Mouse (Mus musculus) intestine, embryonic 16.5 days (tissue): ENCODE measurements around the gene Serpina3j. TPM values are rescaled to one million over a fixed set of nuclear protein-coding genes. Genes with fewer than 3 reads are reported as not detected.
"Not testable (repeated sequence)": the region's sequence is repeated elsewhere in the genome, so short reads cannot be mapped to it uniquely, and the experiment has no call there.

ENCODE experiments used
- ATAC-seq: fragments of 200-750 bp; cut with Nextera tagmentation; 2 replicates; pipeline ENCODE4 v1.8.0; 2017; ENCODE audit warnings: moderate TSS enrichment, moderate library complexity
- H3K27ac ChIP-seq: fragments of 300-500 bp; sonication (generic); 2 replicates; pipeline ENCODE4 v1.5.1; 2014; ENCODE audit warnings: mild to moderate bottlenecking, low read length
- H3K27me3 ChIP-seq: fragments of 300-500 bp; sonication (generic); replicated peaks from 2 replicates; pipeline ENCODE4 v1.6.1; 2014; ENCODE audit warnings: low read length, control low read depth, mixed read lengths; ENCODE audit not compliant: control insufficient read depth, insufficient read depth
- H3K36me3 ChIP-seq: fragments of 300-500 bp; sonication (generic); 2 replicates; pipeline ENCODE4 v1.6.1; 2014; ENCODE audit warnings: low read length, control low read depth; ENCODE audit not compliant: control insufficient read depth, insufficient read depth
- H3K4me1 ChIP-seq: fragments of 300-500 bp; sonication (generic); 2 replicates; pipeline ENCODE4 v1.6.1; 2014; ENCODE audit warnings: low read length, control low read depth, mixed read lengths; ENCODE audit not compliant: control insufficient read depth, insufficient read depth
- H3K4me2 ChIP-seq: fragments of 300-500 bp; sonication (generic); 2 replicates; pipeline ENCODE4 v1.6.1; 2014; ENCODE audit warnings: low read depth, low read length, control low read depth
- H3K4me3 ChIP-seq: fragments of 300-500 bp; sonication (generic); 2 replicates; pipeline ENCODE4 v1.5.1; 2014; ENCODE audit warnings: mild to moderate bottlenecking, low read length
- H3K9ac ChIP-seq: fragments of 300-500 bp; sonication (generic); 2 replicates; pipeline ENCODE4 v1.6.1; 2014; ENCODE audit warnings: low read depth, low read length
- H3K9me3 ChIP-seq: fragments of 300-500 bp; sonication (generic); 2 replicates; pipeline ENCODE4 v1.6.1; 2016; ENCODE audit warnings: low read length, control low read depth; ENCODE audit not compliant: control insufficient read depth
- WGBS: fragments of 180-500 bp; shearing (Covaris S2); extraction: QIAGEN DNeasy Blood & Tissue Kit; methylation state at CpG from one replicate; pipeline ENCODE4 v1.1.7; 2014; 5-methylcytosine and 5-hydroxymethylcytosine counted together
- polyA plus RNA-seq: library from polyadenylated mRNA; unstranded; fragments of >200 nt; fragmentation: Nextera tagmentation; extraction: Ambion mirVana; gene quantifications from 2 replicates; pipeline ENCODE4 v1.2.1, GENCODE M21; 2015

The Serpina3j gene
- polyA plus RNA-seq, 1 experiment from 2014 or later: not detected

DNA sequence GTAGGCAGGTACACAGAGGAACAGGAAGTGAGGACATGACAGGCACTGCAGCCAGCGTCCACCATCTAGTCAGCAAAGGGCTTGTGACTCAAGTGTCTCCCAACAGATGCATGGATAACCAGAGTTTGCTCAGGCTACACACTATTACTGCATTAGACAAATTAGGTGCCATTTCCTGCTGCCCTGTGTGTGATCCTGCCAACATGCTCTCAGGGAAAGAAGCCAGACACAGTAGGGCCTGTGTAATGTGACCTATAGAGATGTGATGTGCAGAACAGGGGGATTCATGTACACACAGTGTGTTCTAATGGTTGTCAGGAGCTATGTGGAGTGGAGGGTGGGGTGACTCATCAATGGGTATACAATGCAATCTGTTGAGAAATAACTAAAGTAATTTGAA is 8.1 kb downstream of the Serpina3j start:
- no peak overlapping the region for H3K27ac ChIP-seq
- no peak overlapping the region for H3K4me2 ChIP-seq
- H3K36me3 ChIP-seq: no peaks in the 10 kb centered on the region
- no peak overlapping the region for H3K4me3 ChIP-seq
- H3K9me3 ChIP-seq: no peaks in the 10 kb centered on the region
- H3K4me1 ChIP-seq: no peaks in the 10 kb centered on the region
- WGBS: 62% methylated on average over 1 of the region's 1 CpGs
- no peak for ATAC-seq
- no peaks in the 10 kb centered on the region for H3K27me3 ChIP-seq
- H3K9ac ChIP-seq: no peak overlapping the region

DNA sequence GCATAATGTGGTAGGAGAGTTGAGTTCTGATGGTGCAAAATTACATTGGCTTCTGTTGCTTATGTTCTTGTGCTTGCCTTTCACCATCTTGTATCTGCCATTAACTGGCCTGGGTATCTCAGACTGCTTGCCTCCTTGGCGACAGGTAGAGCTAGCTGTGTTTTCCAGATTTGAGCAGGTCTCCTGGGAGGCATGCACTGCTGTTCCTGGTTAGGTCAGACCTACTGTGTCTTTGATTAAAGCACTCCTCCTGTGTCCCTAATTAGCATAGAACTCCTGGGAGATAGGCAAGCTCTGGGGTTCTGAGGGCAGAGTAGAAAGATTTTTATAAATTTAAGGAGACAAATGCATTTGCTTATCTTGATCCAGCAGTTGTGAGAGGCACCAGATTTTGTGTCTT is 17.3 kb downstream of the Serpina3j start:
- no peak overlapping the region for H3K27ac ChIP-seq
- no peak overlapping the region for H3K4me3 ChIP-seq
- H3K4me2 ChIP-seq: no peak overlapping the region
- no peaks in the 10 kb centered on the region for H3K9me3 ChIP-seq
- H3K27me3 ChIP-seq: no peaks in the 10 kb centered on the region
- no peaks in the 10 kb centered on the region for H3K4me1 ChIP-seq
- no peak for ATAC-seq
- no peak overlapping the region for H3K9ac ChIP-seq
- 47% methylated on average over 1 of the region's 1 CpGs for WGBS
- no peaks in the 10 kb centered on the region for H3K36me3 ChIP-seq

DNA sequence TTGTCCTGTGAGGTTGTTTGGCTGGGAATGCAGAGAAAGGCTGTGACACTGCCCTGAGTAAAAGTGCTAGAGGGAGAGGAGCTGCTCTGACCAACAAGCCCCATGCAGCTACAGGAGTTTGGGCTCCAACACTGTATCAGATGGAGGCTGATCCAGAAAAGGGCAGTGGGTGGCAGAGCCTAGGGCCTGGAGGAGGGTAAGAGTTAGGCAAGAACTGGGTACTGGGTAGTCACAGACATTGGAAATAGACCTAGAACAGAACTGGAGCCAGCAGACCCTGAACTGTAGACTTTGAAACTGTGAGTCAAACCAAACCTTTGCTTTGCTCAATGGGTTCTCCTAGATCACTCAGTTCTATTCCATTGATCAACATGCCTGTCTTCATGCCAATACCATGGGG is 22.5 kb downstream of the Serpina3j start:
- not testable (repeated sequence) for H3K27me3 ChIP-seq, H3K27ac ChIP-seq, ATAC-seq, H3K9me3 ChIP-seq, H3K4me2 ChIP-seq, H3K9ac ChIP-seq, H3K4me1 ChIP-seq, H3K36me3 ChIP-seq, H3K4me3 ChIP-seq

- H3K4me1 ChIP-seq, H3K27me3 ChIP-seq, H3K36me3 ChIP-seq, H3K9ac ChIP-seq, H3K27ac ChIP-seq, ATAC-seq, H3K4me2 ChIP-seq, H3K9me3 ChIP-seq, H3K4me3 ChIP-seq: not testable (repeated sequence)
- WGBS: 91% methylated on average over 3 of the region's 3 CpGs
These were observed 23.9 kb downstream of the Serpina3j start, which contains the start of the genes Serpina3k and Serpina3m for GRCm38 (mm10) chr12:104338226-104338625. TSS of gene Serpina3k (plus strand) at chr12:104338486. TSS of gene Serpina3m (plus strand) at chr12:104338486.

GRCm38 (mm10) chr12:104338705-104339104 is 24.4 kb downstream of the Serpina3j start:
- Histone ChIP-seq H3K27ac (no peak overlapping the region), H3K27me3 (no peaks in the 10 kb centered on the region), H3K4me1 (no peaks in the 10 kb centered on the region), H3K9ac (no peak overlapping the region), H3K4me3 (no peak overlapping the region), H3K36me3 (no peaks in the 10 kb centered on the region), H3K9me3 (no peaks in the 10 kb centered on the region), H3K4me2 (no peak overlapping the region)
- WGBS: 91% methylated on average over 3 of the region's 3 CpGs
- no peak for ATAC-seq

- H3K4me1 ChIP-seq, H3K4me2 ChIP-seq, ATAC-seq, H3K9ac ChIP-seq, H3K36me3 ChIP-seq, H3K4me3 ChIP-seq, H3K27me3 ChIP-seq, H3K27ac ChIP-seq, H3K9me3 ChIP-seq: not testable (repeated sequence)
These were observed 28.1 kb downstream of the Serpina3j start for GRCm38 (mm10) chr12:104342489-104342888.

- no peak for ATAC-seq
- H3K36me3 ChIP-seq: no peaks in the 10 kb centered on the region
- H3K4me1 ChIP-seq: no peaks in the 10 kb centered on the region
- H3K9me3 ChIP-seq: no peaks in the 10 kb centered on the region
- H3K4me3 ChIP-seq: no peak overlapping the region
- no peak overlapping the region for H3K4me2 ChIP-seq
- H3K27ac ChIP-seq: no peak overlapping the region
- WGBS: 70% methylated on average over 2 of the region's 2 CpGs
- H3K27me3 ChIP-seq: no peaks in the 10 kb centered on the region
- no peak overlapping the region for H3K9ac ChIP-seq
These were observed 30.8 kb downstream of the Serpina3j start for GRCm38 (mm10) chr12:104345181-104345580.

GRCm38 (mm10) chr12:104345707-104346106 is 31.4 kb downstream of the Serpina3j start:
- ATAC-seq: no peak
- Histone ChIP-seq H3K27me3 (no peaks in the 10 kb centered on the region), H3K36me3 (no peaks in the 10 kb centered on the region), H3K9ac (no peak overlapping the region), H3K27ac (no peak overlapping the region), H3K4me3 (no peak overlapping the region), H3K9me3 (no peaks in the 10 kb centered on the region), H3K4me1 (no peaks in the 10 kb centered on the region), H3K4me2 (no peak overlapping the region)

DNA sequence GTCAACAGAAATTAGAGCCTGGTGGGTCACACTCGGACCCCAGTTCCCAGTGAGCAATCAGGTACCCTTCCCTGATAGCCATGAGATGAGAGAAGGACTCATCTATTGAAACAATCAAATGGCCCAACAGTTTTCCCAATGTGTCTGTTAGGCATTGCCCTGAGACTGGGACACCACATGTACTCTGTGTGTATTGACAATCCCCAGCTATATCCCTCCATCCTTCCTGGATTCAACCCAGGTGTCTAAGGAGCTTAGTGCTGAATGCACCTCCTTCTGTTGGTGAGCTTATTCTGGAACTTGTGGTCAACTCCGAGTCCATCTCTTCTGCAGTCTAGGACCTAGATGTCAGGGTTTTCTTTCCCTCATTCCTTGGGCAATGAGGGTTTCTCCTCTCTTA is 32.7 kb downstream of the Serpina3j start:
- no peaks in the 10 kb centered on the region for H3K36me3 ChIP-seq

DNA sequence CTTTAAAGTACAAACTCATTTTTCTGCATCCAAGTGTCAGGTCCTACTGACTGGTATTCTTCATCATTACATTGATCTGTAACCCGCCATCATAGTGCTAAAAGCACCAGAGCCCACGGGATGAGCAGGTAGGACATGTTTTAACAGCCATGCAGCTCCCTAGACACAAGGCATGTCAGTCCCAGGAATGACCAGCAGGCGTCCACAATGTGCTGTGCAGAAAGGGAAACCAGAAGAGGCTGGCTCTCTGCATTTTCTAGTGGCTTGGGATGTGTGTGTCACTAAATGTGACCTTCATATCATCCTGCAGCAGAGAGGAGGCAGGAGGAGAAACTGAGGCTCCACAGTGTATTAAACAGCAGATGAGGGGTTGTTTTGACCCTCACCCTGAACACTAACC is 37.5 kb downstream of the Serpina3j start:
- 33% methylated on average over 3 of the region's 3 CpGs for WGBS
- not testable (repeated sequence) for H3K27ac ChIP-seq, H3K27me3 ChIP-seq, H3K36me3 ChIP-seq, H3K4me3 ChIP-seq, H3K9me3 ChIP-seq, ATAC-seq, H3K9ac ChIP-seq, H3K4me1 ChIP-seq, H3K4me2 ChIP-seq

More for the DNA sequence above, 32.7 kb downstream of the Serpina3j start:
- no peaks in the 10 kb centered on the region for H3K27me3 ChIP-seq
- no peaks in the 10 kb centered on the region for H3K4me1 ChIP-seq
- no peak overlapping the region for H3K4me3 ChIP-seq
- 88% methylated on average over 2 of the region's 2 CpGs for WGBS
- H3K27ac ChIP-seq: no peak overlapping the region
- H3K9ac ChIP-seq: no peak overlapping the region
- no peaks in the 10 kb centered on the region for H3K9me3 ChIP-seq
- ATAC-seq: no peak
- H3K4me2 ChIP-seq: no peak overlapping the region
